Mouse (Mus musculus): ENCODE results near the gene Lama2. TPM values are rescaled to one million over a fixed set of nuclear protein-coding genes. Genes with fewer than 3 reads are reported as not detected.

Lama2 gene
- total and polyA plus RNA-seq, 3 experiments = 32.8 to 105 (median 88.2) TPM

GRCm38 (mm10) chr10:27162364-27162763 is 457.2 kb downstream of the Lama2 start:
- intact Hi-C loops (cut with DNase I) = no loop called here
- 88% methylated on average over 2 of the region's 2 CpGs for WGBS

GRCm38 (mm10) chr10:27150220-27150619 is 469.3 kb downstream of the Lama2 start:
- intact Hi-C loops (cut with DNase I) = no loop called here
- Histone ChIP-seq H3K27ac (no peak overlapping the region), H3K27me3 (ENCODE audit: control insufficient read depth, insufficient read depth, low read length) (no peaks in the 10 kb centered on the region), H3K36me3 (ENCODE audit: control insufficient read depth, insufficient read depth, low read length) (no peaks in the 10 kb centered on the region), H3K4me3 (no peak overlapping the region), H3K9ac (ENCODE audit: low read depth, low read length) (no peak overlapping the region), H3K4me1 (ENCODE audit: control insufficient read depth, insufficient read depth, low read length) (no peaks in the 10 kb centered on the region), H3K79me2 (replicated peaks; ENCODE audit: control insufficient read depth, insufficient read depth, low read length) (no peaks in the 10 kb centered on the region)
- DNase-seq = no peak
- 80% methylated on average over 3 of the region's 3 CpGs for WGBS
- no peak for TF ChIP-seq POLR2A (IDR thresholded peaks at IDR 0.05; ENCODE audit: insufficient read depth, low read depth, low read length)
- no peak for TF ChIP-seq EP300 (IDR thresholded peaks at IDR 0.05; ENCODE audit: insufficient read depth, low read depth, low read length)
- no peak for TF ChIP-seq CTCF (IDR thresholded peaks at IDR 0.05)

More at GRCm38 (mm10) chr10:27162364-27162763, 457.2 kb downstream of the Lama2 start:
- Histone ChIP-seq H3K9ac (ENCODE audit: low read depth, low read length) (no peak overlapping the region), H3K27ac (no peak overlapping the region), H3K27me3 (ENCODE audit: control insufficient read depth, insufficient read depth, low read length) (no peaks in the 10 kb centered on the region), H3K4me3 (no peak overlapping the region), H3K79me2 (replicated peaks; ENCODE audit: control insufficient read depth, insufficient read depth, low read length) (no peaks in the 10 kb centered on the region), H3K4me1 (ENCODE audit: control insufficient read depth, insufficient read depth, low read length) (no peaks in the 10 kb centered on the region), H3K36me3 (ENCODE audit: control insufficient read depth, insufficient read depth, low read length) (no peaks in the 10 kb centered on the region)
- TF ChIP-seq CTCF (IDR thresholded peaks at IDR 0.05) = peak; percentile 47
- no peak for TF ChIP-seq EP300 (IDR thresholded peaks at IDR 0.05; ENCODE audit: insufficient read depth, low read depth, low read length)
- no peak for DNase-seq

- Histone ChIP-seq H3K36me3 (ENCODE audit: control insufficient read depth, insufficient read depth, low read length) (peaks cover 2% of the 10 kb centered on the region; the same call in 1 of the 2 replicates), H3K9ac (ENCODE audit: low read depth, low read length) (no peak overlapping the region), H3K27ac (no peak overlapping the region), H3K79me2 (replicated peaks; ENCODE audit: control insufficient read depth, insufficient read depth, low read length) (no peaks in the 10 kb centered on the region), H3K4me3 (no peak overlapping the region), H3K4me1 (ENCODE audit: control insufficient read depth, insufficient read depth, low read length) (no peaks in the 10 kb centered on the region), H3K27me3 (ENCODE audit: control insufficient read depth, insufficient read depth, low read length) (no peaks in the 10 kb centered on the region)
- WGBS = 33% methylated on average over 3 of the region's 3 CpGs
- intact Hi-C loops (cut with DNase I) = no loop called here
- TF ChIP-seq EP300 (IDR thresholded peaks at IDR 0.05; ENCODE audit: insufficient read depth, low read depth, low read length) = no peak
- no peak for TF ChIP-seq POLR2A (IDR thresholded peaks at IDR 0.05; ENCODE audit: insufficient read depth, low read depth, low read length)
- TF ChIP-seq CTCF (IDR thresholded peaks at IDR 0.05) = no peak
- no peak for DNase-seq
Observed at GRCm38 (mm10) chr10:27140422-27140821, 479.1 kb downstream of the Lama2 start.

- Histone ChIP-seq H3K4me1 (ENCODE audit: control insufficient read depth, insufficient read depth, low read length) (peaks cover 2% of the 10 kb centered on the region), H3K36me3 (ENCODE audit: control insufficient read depth, insufficient read depth, low read length) (no peaks in the 10 kb centered on the region), H3K4me3 (no peak overlapping the region), H3K27ac (no peak overlapping the region), H3K9ac (ENCODE audit: low read depth, low read length) (no peak overlapping the region), H3K27me3 (ENCODE audit: control insufficient read depth, insufficient read depth, low read length) (no peaks in the 10 kb centered on the region), H3K79me2 (replicated peaks; ENCODE audit: control insufficient read depth, insufficient read depth, low read length) (no peaks in the 10 kb centered on the region)
- no peak for TF ChIP-seq CTCF (IDR thresholded peaks at IDR 0.05)
- no peak for TF ChIP-seq POLR2A (IDR thresholded peaks at IDR 0.05; ENCODE audit: insufficient read depth, low read depth, low read length)
- TF ChIP-seq EP300 (IDR thresholded peaks at IDR 0.05; ENCODE audit: insufficient read depth, low read depth, low read length) = no peak
- DNase-seq = no peak
- intact Hi-C loops (cut with DNase I) = loop anchor here (10.0 kb wide), 2 partner anchors 479 to 539 kb away; partner anchors contain the start of gene Lama2
- WGBS = 90% methylated on average over 1 of the region's 1 CpGs
Observed at GRCm38 (mm10) chr10:27135768-27136167, 483.8 kb downstream of the Lama2 start.

DNA sequence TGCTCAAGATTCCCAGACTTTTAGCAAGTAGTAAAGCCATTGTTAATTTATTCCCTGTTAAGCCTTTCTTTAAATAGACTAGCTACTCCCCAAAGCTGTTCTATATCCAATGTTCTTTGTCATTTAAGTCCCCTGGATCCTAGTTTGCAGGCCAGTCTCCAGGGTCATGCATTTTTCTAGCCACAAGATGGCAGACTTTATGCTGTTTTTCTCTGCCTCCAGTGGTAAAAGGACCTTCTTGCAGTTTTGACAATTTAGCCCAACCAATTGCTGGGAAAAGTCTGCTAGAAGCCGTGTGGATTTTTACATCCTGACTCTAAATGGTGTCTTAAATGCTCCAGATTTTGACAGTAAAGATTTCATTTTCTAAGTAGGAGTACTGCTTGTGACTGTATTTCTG is 486.4 kb downstream of the Lama2 start:
- H3K27me3 ChIP-seq (ENCODE audit: control insufficient read depth, insufficient read depth, low read length) = no peaks in the 10 kb centered on the region
- WGBS = 2% methylated on average over 1 of the region's 1 CpGs
- H3K9ac ChIP-seq (ENCODE audit: low read depth, low read length) = no peak overlapping the region
- no peak overlapping the region for H3K27ac ChIP-seq
- H3K36me3 ChIP-seq (ENCODE audit: control insufficient read depth, insufficient read depth, low read length) = no peaks in the 10 kb centered on the region
- peak in 1 of 2 experiments; percentile 23 for DNase-seq
- H3K4me1 ChIP-seq (ENCODE audit: control insufficient read depth, insufficient read depth, low read length) = peaks cover 2% of the 10 kb centered on the region
- intact Hi-C loops (cut with DNase I) = loop anchor here (5.0 to 10.0 kb wide), 3 partner anchors 482 to 629 kb away; partner anchors contain the start of gene Lama2
- H3K4me3 ChIP-seq = no peak overlapping the region
- no peaks in the 10 kb centered on the region for H3K79me2 ChIP-seq (replicated peaks; ENCODE audit: control insufficient read depth, insufficient read depth, low read length)
- TF ChIP-seq CTCF (IDR thresholded peaks at IDR 0.05) = peak; percentile 80
- TF ChIP-seq POLR2A (IDR thresholded peaks at IDR 0.05; ENCODE audit: insufficient read depth, low read depth, low read length) = no peak
- no peak for TF ChIP-seq EP300 (IDR thresholded peaks at IDR 0.05; ENCODE audit: insufficient read depth, low read depth, low read length)

GRCm38 (mm10) chr10:27127454-27127853 is 492.1 kb downstream of the Lama2 start:
- Histone ChIP-seq H3K4me3 (no peak overlapping the region), H3K4me1 (ENCODE audit: control insufficient read depth, insufficient read depth, low read length) (no peaks in the 10 kb centered on the region), H3K9ac (ENCODE audit: low read depth, low read length) (no peak overlapping the region), H3K36me3 (ENCODE audit: control insufficient read depth, insufficient read depth, low read length) (peaks cover 5% of the 10 kb centered on the region), H3K27ac (peak overlapping the region; percentile 51), H3K27me3 (ENCODE audit: control insufficient read depth, insufficient read depth, low read length) (no peaks in the 10 kb centered on the region), H3K79me2 (replicated peaks; ENCODE audit: control insufficient read depth, insufficient read depth, low read length) (no peaks in the 10 kb centered on the region)
- peak; percentile 22 to 40 for DNase-seq
- intact Hi-C loops (cut with DNase I) = no loop called here
- TF ChIP-seq CTCF (IDR thresholded peaks at IDR 0.05) (no peak), EP300 (IDR thresholded peaks at IDR 0.05; ENCODE audit: insufficient read depth, low read depth, low read length) (peak; percentile 64; the same call in 1 of the 2 replicates), POLR2A (IDR thresholded peaks at IDR 0.05; ENCODE audit: insufficient read depth, low read depth, low read length) (no peak)
- WGBS = 40% methylated on average over 2 of the region's 2 CpGs

All from heart, adult 2 months (tissue).